Mouse (Mus musculus) CH12.LX (cell line): Measurements from ENCODE around the gene Sirt6.

Experiments used
- CTCF ChIP-seq, 2 experiments: IDR thresholded peaks in 1 of 2; conservative IDR thresholded peaks in 1 of 2; 2 replicates each; pipeline ENCODE4 v1.5.1; 2011 to 2012; ENCODE audit warnings: low read depth in 2 of 2, low read length in 2 of 2, improper control_type of control experiment in 1 of 2, inconsistent platforms in 1 of 2, mild to moderate bottlenecking in 1 of 2, moderate library complexity in 1 of 2
- ETS1 ChIP-seq: conservative IDR thresholded peaks from 2 replicates; pipeline ENCODE4 v1.6.1; 2012; ENCODE audit warnings: low read depth, mild to moderate bottlenecking, inconsistent platforms, low read length, improper control_type of control experiment, moderate library complexity
- MAX ChIP-seq: IDR thresholded peaks from 2 replicates; pipeline ENCODE4 v1.6.1; 2011; ENCODE audit warnings: low read length, improper control_type of control experiment
- MXI1 ChIP-seq: IDR thresholded peaks from 2 replicates; pipeline ENCODE4 v1.6.1; 2011; ENCODE audit warnings: mild to moderate bottlenecking, low read depth, low read length, improper control_type of control experiment
- POLR2A ChIP-seq: IDR thresholded peaks from 2 replicates; pipeline ENCODE4 v1.6.1; 2011; ENCODE audit warnings: low read depth, mild to moderate bottlenecking, improper control_type of control experiment, low read length
- USF1 ChIP-seq: IDR thresholded peaks from 2 replicates; pipeline ENCODE4 v1.6.1; 2014; ENCODE audit warnings: low read depth, mild to moderate bottlenecking, inconsistent platforms, low read length, improper control_type of control experiment
- USF2 ChIP-seq: conservative IDR thresholded peaks from 2 replicates; pipeline ENCODE4 v1.6.1; 2011; ENCODE audit warnings: low read depth, low read length, improper control_type of control experiment

DNA sequence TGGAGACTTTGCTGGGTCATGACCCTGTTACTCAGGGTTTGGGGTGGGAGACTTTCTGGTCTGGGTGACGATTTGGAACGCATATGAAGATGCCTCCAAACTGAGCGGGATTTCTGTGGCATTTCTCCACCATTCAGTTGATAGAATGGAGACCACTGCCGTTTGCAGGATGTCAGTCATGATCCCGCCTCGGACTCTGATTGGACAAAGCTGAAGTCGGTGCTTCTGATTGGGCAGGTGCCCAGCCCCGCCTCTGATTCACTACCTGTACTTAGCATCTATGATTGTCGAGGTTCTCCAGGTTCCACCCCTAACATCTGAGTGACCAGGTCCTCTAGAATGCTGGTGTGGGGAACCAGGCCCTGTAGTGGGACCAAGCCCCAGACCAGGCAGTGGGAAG lies 6.8 kb downstream of the Sirt6 start:
- no peak for TF ChIP-seq CTCF (conservative IDR thresholded peaks at IDR 0.05 in 1 of 2, IDR thresholded peaks at IDR 0.05 in 1 of 2; ENCODE audit: low read depth in 2 of 2, low read length in 2 of 2)
- TF ChIP-seq USF1: no peak
- TF ChIP-seq ETS1: no peak
- TF ChIP-seq POLR2A: no peak
- TF ChIP-seq MXI1: no peak
- no peak for TF ChIP-seq USF2
- no peak for TF ChIP-seq MAX
